Mouse (Mus musculus) embryonic facial prominence, embryonic 10.5 days (tissue): ENCODE measurements around the gene Gm49416. TPM values are rescaled to one million over a fixed set of nuclear protein-coding genes. Genes with fewer than 3 reads are reported as not detected.

ENCODE experiments used
- DNase-seq: peaks from one replicate; pipeline ENCODE4 v3.0.0-alpha.2; 2017; ENCODE audit warnings: low spot score
- H3K27ac ChIP-seq: fragments of 300-500 bp; sonication (generic); replicated peaks from 2 replicates; pipeline ENCODE4 v1.5.1; 2016; ENCODE audit warnings: mild to moderate bottlenecking
- H3K27me3 ChIP-seq: fragments of 300-500 bp; sonication (generic); replicated peaks from 2 replicates; pipeline ENCODE4 v1.6.1; 2016; ENCODE audit warnings: low read depth, mild to moderate bottlenecking; ENCODE audit not compliant: poor library complexity, severe bottlenecking
- H3K36me3 ChIP-seq: fragments of 300-500 bp; sonication (generic); replicated peaks from 2 replicates; pipeline ENCODE4 v1.6.1; 2016; ENCODE audit warnings: mild to moderate bottlenecking, moderate library complexity
- H3K4me1 ChIP-seq: fragments of 300-500 bp; sonication (generic); 2 replicates; pipeline ENCODE4 v1.6.1; 2016
- H3K4me3 ChIP-seq: fragments of 300-500 bp; sonication (generic); 2 replicates; pipeline ENCODE4 v1.5.1; 2016; ENCODE audit warnings: mild to moderate bottlenecking, moderate library complexity
- H3K9me3 ChIP-seq: fragments of 300-500 bp; sonication (generic); 2 replicates; pipeline ENCODE4 v1.6.1; 2016; ENCODE audit warnings: mild to moderate bottlenecking
- WGBS: fragments of 180-500 bp; shearing (Covaris S2); methylation state at CpG from one replicate; pipeline ENCODE4 v1.1.7; 2016; 5-methylcytosine and 5-hydroxymethylcytosine counted together
- polyA plus RNA-seq: library from polyadenylated mRNA; unstranded; fragments of >200 nt; fragmentation: Nextera tagmentation; extraction: Ambion mirVana; gene quantifications from 2 replicates; pipeline ENCODE4 v1.2.1, GENCODE M21; 2016

Gm49416 gene
- 0.59 and 0.96 TPM in 2 replicates for polyA plus RNA-seq

- WGBS = under 1% methylated on average over 58 of the region's 58 CpGs
- peak within 1 kb of the TSS; percentile 93 for H3K27ac ChIP-seq
- H3K9me3 ChIP-seq = no peaks in the 10 kb centered on the region
These were observed at the start of gene Gm49416, which contains the start of gene 1810009A15Rik for GRCm38 (mm10) chr19:8888511-8889385. Gene Gm49416 (plus strand): TSS chr19:8888926. Gene 1810009A15Rik (plus strand): TSS chr19:8888853.

GRCm38 (mm10) chr19:8839103-8839907, 49.4 kb upstream of the Gm49416 start, which contains the start of gene Gng3:
Gene Gng3 (minus strand): TSS chr19:8839194.
- Histone ChIP-seq H3K27ac (peak within 1 kb of the TSS; percentile 97), H3K4me1 (peaks cover 39% of the 10 kb centered on the region), H3K9me3 (no peaks in the 10 kb centered on the region), H3K27me3 (no peaks in the 10 kb centered on the region), H3K36me3 (peaks cover 40% of the 10 kb centered on the region), H3K4me3 (peak within 1 kb of the TSS; percentile 69)
- 43% methylated on average over 11 of the region's 11 CpGs for WGBS
- peak; percentile 66 for DNase-seq

More at GRCm38 (mm10) chr19:8888511-8889385, at the start of gene Gm49416, which contains the start of gene 1810009A15Rik:
- H3K27me3 ChIP-seq = no peaks in the 10 kb centered on the region
- DNase-seq = peak; percentile 97
- peaks cover 23% of the 10 kb centered on the region for H3K36me3 ChIP-seq
- peaks cover 21% of the 10 kb centered on the region for H3K4me1 ChIP-seq
- peak within 1 kb of the TSS; percentile 71 for H3K4me3 ChIP-seq

DNA sequence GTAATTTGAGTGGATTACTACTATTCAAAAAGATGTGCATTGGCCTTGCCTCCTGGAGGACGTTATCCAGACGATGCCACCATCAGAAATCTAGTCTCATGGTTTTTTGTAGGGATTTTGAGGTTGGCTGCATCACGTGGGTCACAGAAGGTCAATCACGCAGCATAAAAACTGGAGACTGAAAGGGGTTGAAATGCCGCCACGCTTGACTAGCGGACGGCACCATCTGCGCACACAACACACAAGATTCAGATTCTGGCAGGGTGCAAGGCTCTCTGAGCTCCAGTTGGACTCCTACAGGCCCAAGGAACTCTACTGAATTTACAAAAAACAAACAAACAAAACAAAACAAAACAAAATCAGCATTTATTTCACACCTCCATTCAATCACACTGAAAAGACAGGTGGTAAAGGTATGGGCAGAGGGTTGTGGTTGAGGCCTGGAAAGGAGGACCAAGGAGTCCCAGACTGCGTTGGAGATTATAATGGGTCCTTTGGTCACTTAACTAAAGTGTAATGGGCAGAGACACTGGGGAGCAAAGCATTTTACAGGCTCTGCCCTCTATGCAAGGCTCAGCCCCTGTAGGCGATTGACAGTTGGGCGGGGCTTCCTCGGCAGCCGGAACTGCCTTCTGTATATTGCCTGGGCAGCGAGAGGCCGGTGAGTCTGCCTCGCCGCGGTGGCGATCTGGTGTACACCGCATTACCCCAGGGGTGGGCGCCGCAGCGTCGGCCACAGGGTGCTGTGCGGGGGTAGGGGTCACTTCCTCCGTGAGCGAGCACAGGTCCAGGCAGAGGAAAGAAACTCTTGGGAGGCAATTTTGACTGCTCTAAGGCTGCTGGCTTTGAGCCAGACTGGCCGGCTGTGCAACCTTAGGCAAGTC, 48.6 kb upstream of the Gm49416 start:
- H3K4me1 ChIP-seq = peaks cover 39% of the 10 kb centered on the region
- 23% methylated on average over 29 of the region's 29 CpGs for WGBS
- H3K27ac ChIP-seq = peak overlapping the region; percentile 76
- peak; percentile 72 for DNase-seq
- H3K36me3 ChIP-seq = peaks cover 31% of the 10 kb centered on the region
- no peaks in the 10 kb centered on the region for H3K27me3 ChIP-seq
- peak overlapping the region; percentile 69 for H3K4me3 ChIP-seq
- H3K9me3 ChIP-seq = no peaks in the 10 kb centered on the region

DNA sequence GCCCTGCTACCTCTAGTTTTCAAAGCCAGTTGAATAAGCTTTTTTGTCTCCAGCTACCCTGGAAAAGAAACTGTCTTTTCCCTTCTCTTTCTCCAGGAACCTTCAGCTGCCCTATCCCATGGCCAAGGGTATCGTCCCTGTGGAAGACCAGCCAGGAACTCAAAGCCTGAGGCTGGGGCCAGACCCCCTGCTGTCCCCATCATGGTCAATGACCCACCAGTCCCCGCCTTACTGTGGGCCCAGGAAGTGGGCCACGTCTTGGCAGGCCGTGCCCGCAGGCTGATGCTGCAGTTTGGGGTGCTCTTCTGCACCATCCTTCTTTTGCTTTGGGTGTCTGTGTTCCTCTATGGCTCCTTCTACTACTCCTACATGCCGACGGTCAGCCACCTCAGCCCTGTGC, 47.7 kb upstream of the Gm49416 start:
- peaks cover 39% of the 10 kb centered on the region for H3K4me1 ChIP-seq
- no peaks in the 10 kb centered on the region for H3K27me3 ChIP-seq
- peak overlapping the region; percentile 76; the same call in 1 of the 2 replicates for H3K27ac ChIP-seq
- H3K9me3 ChIP-seq = no peaks in the 10 kb centered on the region
- WGBS = 90% methylated on average over 7 of the region's 7 CpGs
- H3K4me3 ChIP-seq = peak overlapping the region; percentile 69
- DNase-seq = no peak
- H3K36me3 ChIP-seq = peaks cover 29% of the 10 kb centered on the region

DNA sequence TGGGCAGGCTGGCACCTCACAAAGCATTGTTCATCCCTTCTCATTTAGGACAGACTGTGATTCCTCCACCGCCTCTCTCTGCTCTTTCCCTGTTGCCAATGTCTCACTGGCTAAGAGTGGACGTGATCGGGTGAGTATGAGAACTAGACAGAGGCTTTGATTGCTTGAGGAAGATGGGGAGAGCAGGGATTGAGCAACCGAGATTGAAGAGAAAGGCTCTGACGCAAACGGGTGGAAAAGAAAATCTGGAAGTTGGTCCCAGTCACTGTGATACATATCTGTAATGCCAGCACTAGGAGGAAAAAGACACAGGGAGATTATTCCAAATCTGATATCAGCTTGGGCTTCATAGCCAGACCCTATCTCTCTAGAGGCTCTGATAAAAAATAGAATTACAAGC, 45.8 kb upstream of the Gm49416 start:
- H3K27ac ChIP-seq = no peak overlapping the region
- H3K9me3 ChIP-seq = no peaks in the 10 kb centered on the region
- no peaks in the 10 kb centered on the region for H3K27me3 ChIP-seq
- DNase-seq = no peak
- 88% methylated on average over 6 of the region's 6 CpGs for WGBS
- peaks cover 43% of the 10 kb centered on the region for H3K36me3 ChIP-seq
- H3K4me1 ChIP-seq = peaks cover 34% of the 10 kb centered on the region
- H3K4me3 ChIP-seq = no peak overlapping the region

DNA sequence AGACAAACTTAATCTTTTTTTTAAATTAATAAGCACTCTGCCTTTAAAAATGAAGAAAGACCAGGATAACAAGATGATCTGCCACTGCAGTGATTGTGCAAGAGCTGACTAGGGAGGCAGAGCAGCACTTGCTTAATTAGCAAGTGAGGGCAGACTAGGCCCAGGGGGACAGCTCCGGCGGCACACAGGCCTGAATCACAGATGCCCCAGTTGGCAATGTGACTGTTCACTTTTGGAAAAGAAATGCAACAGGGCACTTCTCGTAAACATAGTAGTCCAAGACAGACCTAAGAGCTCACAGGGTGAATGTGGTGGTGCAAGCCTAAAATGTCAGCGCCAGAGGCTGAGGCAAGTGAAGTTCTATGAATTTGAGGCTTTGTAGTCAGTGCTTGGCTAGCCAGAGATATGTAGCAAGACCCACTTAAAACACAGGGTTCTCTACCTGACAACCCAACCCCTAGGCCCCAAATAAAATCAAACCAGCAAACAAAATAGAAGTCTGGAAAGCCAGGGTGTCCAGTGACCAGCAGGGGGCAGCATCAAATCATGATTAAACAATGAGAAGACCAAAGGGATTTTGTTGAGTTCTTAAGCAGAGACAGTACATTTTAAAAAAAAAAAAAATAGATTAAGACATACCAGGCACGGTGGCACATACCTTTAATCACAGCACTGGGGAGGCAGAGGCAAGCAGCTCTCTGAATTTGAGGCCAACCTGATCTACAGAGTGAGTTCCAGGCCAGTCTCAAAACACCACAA, 44.2 kb upstream of the Gm49416 start:
- peak; percentile 77 for DNase-seq
- no peaks in the 10 kb centered on the region for H3K27me3 ChIP-seq
- no peak overlapping the region for H3K27ac ChIP-seq
- H3K36me3 ChIP-seq = peaks cover 53% of the 10 kb centered on the region
- H3K4me3 ChIP-seq = no peak overlapping the region
- WGBS = 65% methylated on average over 5 of the region's 5 CpGs
- H3K4me1 ChIP-seq = peaks cover 24% of the 10 kb centered on the region
- H3K9me3 ChIP-seq = no peaks in the 10 kb centered on the region

GRCm38 (mm10) chr19:8848356-8848755, 40.4 kb upstream of the Gm49416 start:
- Histone ChIP-seq H3K27me3 (no peaks in the 10 kb centered on the region), H3K4me1 (peaks cover 27% of the 10 kb centered on the region), H3K9me3 (no peaks in the 10 kb centered on the region), H3K27ac (no peak overlapping the region), H3K36me3 (peaks cover 36% of the 10 kb centered on the region), H3K4me3 (no peak overlapping the region)
- no peak for DNase-seq
- 77% methylated on average over 5 of the region's 5 CpGs for WGBS

DNA sequence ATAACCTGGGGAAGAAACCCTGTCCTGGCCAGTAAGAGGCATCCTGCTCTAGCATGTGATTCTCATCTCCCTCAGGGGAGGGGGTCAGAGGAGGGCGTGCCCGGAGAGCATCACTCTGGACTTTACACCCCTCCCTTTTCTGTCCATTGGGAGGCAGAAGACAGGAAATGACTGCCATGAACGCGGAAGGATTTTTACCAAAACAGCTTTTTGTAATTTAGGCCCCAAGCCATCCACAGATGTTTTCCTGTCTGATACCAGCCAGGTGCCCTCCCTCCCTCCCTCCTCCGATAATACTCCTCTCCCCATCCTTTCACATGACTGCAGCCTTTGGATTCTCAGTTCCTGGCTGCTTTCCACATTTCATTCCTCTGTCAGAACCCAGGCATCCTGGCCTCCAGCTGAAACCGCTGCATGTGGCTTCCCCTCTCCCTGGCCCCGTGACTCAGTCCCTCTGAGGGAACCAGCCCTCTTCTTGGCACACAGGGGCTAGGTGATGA, 38.3 kb upstream of the Gm49416 start, which contains the start of gene Lrrn4cl:
Gene Lrrn4cl, plus strand, starts transcription at position 367 of the 500 bp plus-strand sequence.
- H3K9me3 ChIP-seq = no peaks in the 10 kb centered on the region
- peak; percentile 55 for DNase-seq
- WGBS = 21% methylated on average over 7 of the region's 7 CpGs
- peaks cover 27% of the 10 kb centered on the region for H3K4me1 ChIP-seq
- H3K27me3 ChIP-seq = no peaks in the 10 kb centered on the region
- peak within 1 kb of the TSS; percentile 31 for H3K27ac ChIP-seq
- H3K36me3 ChIP-seq = peaks cover 35% of the 10 kb centered on the region
- no peak within 1 kb of the TSS for H3K4me3 ChIP-seq

- Histone ChIP-seq H3K4me1 (peaks cover 27% of the 10 kb centered on the region), H3K4me3 (no peak overlapping the region), H3K9me3 (no peaks in the 10 kb centered on the region), H3K27ac (no peak overlapping the region; the same call in 1 of the 2 replicates), H3K27me3 (no peaks in the 10 kb centered on the region), H3K36me3 (peaks cover 23% of the 10 kb centered on the region)
- DNase-seq = no peak
- 58% methylated on average over 7 of the region's 7 CpGs for WGBS
These were observed 37.1 kb upstream of the Gm49416 start for GRCm38 (mm10) chr19:8851639-8852038.

GRCm38 (mm10) chr19:8852236-8852928, 36.3 kb upstream of the Gm49416 start:
- 61% methylated on average over 10 of the region's 10 CpGs for WGBS
- Histone ChIP-seq H3K4me1 (peaks cover 27% of the 10 kb centered on the region), H3K27ac (no peak overlapping the region; the same call in 1 of the 2 replicates), H3K4me3 (no peak overlapping the region), H3K9me3 (no peaks in the 10 kb centered on the region), H3K36me3 (peaks cover 16% of the 10 kb centered on the region), H3K27me3 (no peaks in the 10 kb centered on the region)
- DNase-seq = no peak
